Mouse (Mus musculus) heart, postnatal 0 days (tissue): Measurements from ENCODE around the gene Fat3.

ENCODE experiments used
- CTCF ChIP-seq: IDR thresholded peaks from 2 replicates; pipeline ENCODE4 v1.5.1; 2016; ENCODE audit warnings: antibody characterized with exemption, control low read depth, low read depth
- EP300 ChIP-seq: IDR thresholded peaks from 2 replicates; pipeline ENCODE4 v1.6.1; 2016; ENCODE audit warnings: antibody characterized with exemption, low read depth

GRCm38 (mm10) chr9:16213324-16213723, 287.8 kb downstream of the Fat3 start:
- TF ChIP-seq EP300: no peak
- TF ChIP-seq CTCF: no peak
